Mouse (Mus musculus): ENCODE data around the gene Ubqln1.

- TF ChIP-seq POLR2A (IDR thresholded peaks at IDR 0.05; ENCODE audit: control insufficient read depth, low read depth, low read length): no peak
- no peak for TF ChIP-seq CTCF (IDR thresholded peaks at IDR 0.05; ENCODE audit: control insufficient read depth, insufficient read depth, insufficient replicate concordance, low read depth, low read length)
Measured at GRCm38 (mm10) chr13:58213801-58214200, 1.7 kb downstream of the Ubqln1 start.
